Mouse (Mus musculus) cerebellum, adult 2 months (tissue): ENCODE measurements around the gene Mtfr1l.

ENCODE experiments used
- CTCF ChIP-seq: fragments of 200-500 bp; IDR thresholded peaks from 2 replicates; pipeline ENCODE4 v1.5.1; 2011; ENCODE audit warnings: low read depth, mild to moderate bottlenecking, control low read depth, low read length, moderate library complexity, borderline replicate concordance; ENCODE audit not compliant: insufficient read depth
- POLR2A ChIP-seq: fragments of 200-500 bp; IDR thresholded peaks from 2 replicates; pipeline ENCODE4 v1.6.1; 2011; ENCODE audit warnings: low read length, control low read depth, borderline replicate concordance; ENCODE audit not compliant: insufficient read depth

GRCm38 (mm10) chr4:134564093-134564492, 28.9 kb upstream of the Mtfr1l start:
- TF ChIP-seq CTCF (no peak), POLR2A (no peak)
